ENCODE assay signal across 15 mouse cellular contexts in genomic region chr1:19234432-19235205, GRCm38 (mm10). TPM values are rescaled to one million over a fixed set of nuclear protein-coding genes. Genes with fewer than 3 reads are reported as not detected.
DNase-seq lines count a peak whose midpoint lies in the region; ATAC-seq and TF ChIP-seq lines count a peak whose summit lies in the region.
"Had no signal": no experiment of that assay in that cellular context is flagged by ENCODE, and none has a peak within 500 bp of the region (broad histone marks: within the 10 kb centered on the region; RNA-seq: fewer than 3 reads in every experiment).

No protein-coding gene starts in this region.

- 2% methylated on average over 31 of the region's 31 CpGs for WGBS in intestine, embryonic 15.5 days
- WGBS in intestine, postnatal 0 days: 2% methylated on average over 31 of the region's 31 CpGs
- WGBS in forebrain, embryonic 12.5 days: under 1% methylated on average over 31 of the region's 31 CpGs
- WGBS in midbrain, embryonic 14.5 days: under 1% methylated on average over 31 of the region's 31 CpGs

- TF ChIP-seq CTCF in intestine, postnatal 0 days (IDR thresholded peaks at IDR 0.05; ENCODE audit: low read depth): no peak

- no peak overlapping the region for H3K4me2 ChIP-seq in intestine, embryonic 15.5 days (replicated peaks)
- H3K4me2 ChIP-seq in intestine, postnatal 0 days (replicated peaks; ENCODE audit: low read depth): no peak overlapping the region
- peak overlapping the region; percentile 13; the same call in 1 of the 2 replicates for H3K4me2 ChIP-seq in forebrain, embryonic 12.5 days
- H3K4me2 ChIP-seq in midbrain, embryonic 14.5 days (ENCODE audit: low read length): peak overlapping the region; percentile 20; the same call in 1 of the 2 replicates
- H3K4me2 ChIP-seq: heart, embryonic 13.5 days; midbrain, embryonic 12.5 days had no signal

- no peaks in the 10 kb centered on the region for H3K9me3 ChIP-seq in intestine, embryonic 15.5 days
- no peaks in the 10 kb centered on the region for H3K9me3 ChIP-seq in intestine, postnatal 0 days (ENCODE audit: control insufficient read depth)
- no peaks in the 10 kb centered on the region for H3K9me3 ChIP-seq in forebrain, embryonic 12.5 days
- no peaks in the 10 kb centered on the region for H3K9me3 ChIP-seq in midbrain, embryonic 14.5 days (ENCODE audit: control insufficient read depth, low read length)
- H3K9me3 ChIP-seq: heart, embryonic 13.5 days; midbrain, embryonic 12.5 days had no signal

- no peaks in the 10 kb centered on the region for H3K36me3 ChIP-seq in intestine, embryonic 15.5 days
- no peaks in the 10 kb centered on the region for H3K36me3 ChIP-seq in intestine, postnatal 0 days (ENCODE audit: control insufficient read depth, insufficient read depth)
- no peaks in the 10 kb centered on the region for H3K36me3 ChIP-seq in forebrain, embryonic 12.5 days (replicated peaks)
- no peaks in the 10 kb centered on the region for H3K36me3 ChIP-seq in midbrain, embryonic 14.5 days (ENCODE audit: control insufficient read depth, insufficient read depth, low read length)
- H3K36me3 ChIP-seq: heart, embryonic 13.5 days; midbrain, embryonic 12.5 days had no signal

- no peak overlapping the region for H3K9ac ChIP-seq in intestine, embryonic 15.5 days
- H3K9ac ChIP-seq in intestine, postnatal 0 days (ENCODE audit: low read depth, low read length): no peak overlapping the region
- H3K9ac ChIP-seq in forebrain, embryonic 12.5 days: no peak overlapping the region
- H3K9ac ChIP-seq in midbrain, embryonic 14.5 days (replicated peaks; ENCODE audit: low read length): no peak overlapping the region
- H3K9ac ChIP-seq: heart, embryonic 13.5 days; liver, postnatal 0 days; midbrain, embryonic 12.5 days had no signal

- ATAC-seq in intestine, embryonic 15.5 days: 0 out of 2 replicates have a peak, but pooled peaks have one; percentile 34
- no peak for ATAC-seq in intestine, postnatal 0 days
- no peak for ATAC-seq in forebrain, embryonic 12.5 days (ENCODE audit: low FRiP score)
- ATAC-seq in midbrain, embryonic 14.5 days (ENCODE audit: low FRiP score, low TSS enrichment): no peak
- ATAC-seq: liver, postnatal 0 days had no signal

- H3K4me1 ChIP-seq in intestine, embryonic 15.5 days (replicated peaks): no peaks in the 10 kb centered on the region
- H3K4me1 ChIP-seq in intestine, postnatal 0 days (replicated peaks; ENCODE audit: control insufficient read depth, insufficient read depth, low read length): no peaks in the 10 kb centered on the region
- H3K4me1 ChIP-seq in forebrain, embryonic 12.5 days: no peaks in the 10 kb centered on the region
- no peaks in the 10 kb centered on the region for H3K4me1 ChIP-seq in midbrain, embryonic 14.5 days (ENCODE audit: control insufficient read depth, insufficient read depth, low read length)
- H3K4me1 ChIP-seq: heart, embryonic 13.5 days; midbrain, embryonic 12.5 days had no signal

- no peak overlapping the region for H3K4me3 ChIP-seq in intestine, embryonic 15.5 days (replicated peaks)
- no peak overlapping the region for H3K4me3 ChIP-seq in intestine, postnatal 0 days (ENCODE audit: low read depth, low read length)
- H3K4me3 ChIP-seq in forebrain, embryonic 12.5 days (replicated peaks): no peak overlapping the region
- no peak overlapping the region for H3K4me3 ChIP-seq in midbrain, embryonic 14.5 days (replicated peaks; ENCODE audit: low read depth, low read length)
- H3K4me3 ChIP-seq: heart, embryonic 13.5 days; left cerebral cortex, adult 2 months; midbrain, embryonic 12.5 days had no signal

- H3K27me3 ChIP-seq in intestine, embryonic 15.5 days (replicated peaks): peaks cover 69% of the 10 kb centered on the region
- H3K27me3 ChIP-seq in intestine, postnatal 0 days (replicated peaks; ENCODE audit: control insufficient read depth, insufficient read depth, low read length): peaks cover 75% of the 10 kb centered on the region
- peaks cover 78% of the 10 kb centered on the region for H3K27me3 ChIP-seq in forebrain, embryonic 12.5 days
- H3K27me3 ChIP-seq in midbrain, embryonic 14.5 days (ENCODE audit: control insufficient read depth, insufficient read depth, low read length): peaks cover 85% of the 10 kb centered on the region

- DNase-seq in ZHBTc4 (ENCODE audit: low read depth, low spot score): peak; percentile 67
- DNase-seq in midbrain, embryonic 14.5 days: peak; percentile 56
- no peak for DNase-seq in left cerebral cortex, adult 8-10 months (ENCODE audit: low spot score in 2 of 2)
- no peak for DNase-seq in layer of hippocampus, adult 9-10 months (ENCODE audit: low spot score)
- DNase-seq in testis, postnatal 10 days (ENCODE audit: low spot score): no peak
- DNase-seq: adrenal gland, postnatal 25 days; cerebellum, adult 11-12 months; kidney, postnatal 36 days; liver, postnatal 0 days had no signal

- no peak overlapping the region for H3K27ac ChIP-seq in intestine, embryonic 15.5 days
- H3K27ac ChIP-seq in intestine, postnatal 0 days (ENCODE audit: low read depth, low read length): no peak overlapping the region
- no peak overlapping the region for H3K27ac ChIP-seq in forebrain, embryonic 12.5 days
- peak overlapping the region; percentile 46 for H3K27ac ChIP-seq in midbrain, embryonic 14.5 days (replicated peaks; ENCODE audit: low read depth, low read length)
- H3K27ac ChIP-seq: heart, embryonic 13.5 days; left cerebral cortex, adult 2 months; midbrain, embryonic 12.5 days had no signal

RNA-seq across cellular contexts. Expression of gene Tfap2b, which starts 25.9 kb away (rescaled TPM):
- 1.1 TPM in 2 replicates for polyA plus RNA-seq in intestine, embryonic 15.5 days (2015; fragmentation: Nextera tagmentation; extraction: Ambion mirVana)
- not detected in 2 replicates for polyA plus RNA-seq in intestine, postnatal 0 days (2015; fragmentation: Nextera tagmentation; extraction: Ambion mirVana)
- 11.3 and 21.0 TPM in 2 replicates for polyA plus RNA-seq in forebrain, embryonic 12.5 days (2016; fragmentation: Nextera tagmentation; extraction: Ambion mirVana)
- polyA plus RNA-seq in midbrain, embryonic 14.5 days (2014; fragmentation: Nextera tagmentation; extraction: Ambion mirVana): 239 and 249 TPM in 2 replicates
- total RNA-seq in left cerebral cortex, adult 8-10 months (2022): 1 to 10 TPM in 3 of 4 experiments, under 1 TPM in 1; 0.72 to 2.2 (median 1.6) TPM
- polyA plus RNA-seq: liver, postnatal 0 days had no signal

Comparison
In these comparisons a context has a peak if more than half of its experiments do, and no peak if none do; other contexts are left out.
1. H3K4me2 ChIP-seq: peak in forebrain, embryonic 12.5 days (single experiment) and midbrain, embryonic 14.5 days (single experiment); none in intestine, embryonic 15.5 days (single experiment) and intestine, postnatal 0 days (single experiment).
2. DNase-seq: peak in ZHBTc4 (single experiment) and midbrain, embryonic 14.5 days (single experiment); none in left cerebral cortex, adult 8-10 months (0 of 2), layer of hippocampus, adult 9-10 months (single experiment) and testis, postnatal 10 days (single experiment).
3. RNA of gene Tfap2b, which starts 25.9 kb away (polyA plus RNA-seq): 239 to 249 TPM in midbrain, embryonic 14.5 days; 11.3 to 21.0 TPM in forebrain, embryonic 12.5 days, 1.1 TPM in intestine, embryonic 15.5 days and not detected in intestine, postnatal 0 days; every median in the first group is over 10 times any median in the second.